Mouse (Mus musculus): Measurements from ENCODE around the gene Ptgfrn.

DNA sequence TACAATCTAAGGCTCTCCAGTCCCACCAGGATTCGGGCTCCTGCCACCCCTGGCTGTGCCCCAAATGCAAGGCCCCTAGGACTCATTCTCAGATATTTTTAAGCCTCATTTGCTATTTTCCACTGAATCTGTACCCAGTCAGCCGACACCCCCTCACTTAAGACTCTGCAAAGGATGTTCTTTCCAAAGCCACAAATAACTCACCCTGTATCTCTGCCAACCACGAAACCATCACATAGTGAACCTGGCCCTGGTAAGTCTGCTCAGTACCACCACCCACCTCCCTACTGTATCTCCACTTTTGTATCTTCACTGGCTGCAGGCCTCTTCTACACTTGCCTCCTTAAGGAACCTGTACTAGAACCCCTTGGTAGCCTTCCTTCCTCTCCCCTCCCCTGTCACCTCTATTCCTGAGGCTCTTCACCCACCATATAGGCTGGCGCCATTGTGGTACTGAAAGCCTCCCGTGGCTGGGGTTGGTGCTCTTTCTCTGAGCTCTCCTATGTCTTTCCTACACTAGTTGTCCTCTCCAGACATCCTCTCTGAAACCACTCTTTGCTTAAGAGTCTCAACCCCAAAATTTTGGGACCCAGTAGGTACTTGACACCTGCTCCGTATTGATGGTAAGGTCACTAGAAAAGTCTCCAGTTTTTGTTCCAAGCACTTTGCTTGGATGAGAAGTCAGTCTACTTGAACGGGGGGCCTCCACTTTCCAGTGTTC lies 48.1 kb downstream of the Ptgfrn start:
- TF ChIP-seq TCF12 (IDR thresholded peaks at IDR 0.05; ENCODE audit: insufficient read depth, poor library complexity, severe bottlenecking) = no peak
- TF ChIP-seq TCF3 (IDR thresholded peaks at IDR 0.05; ENCODE audit: insufficient read length, low read depth) = no peak
- no peak for TF ChIP-seq MYOD1 (IDR thresholded peaks at IDR 0.05; ENCODE audit: control insufficient read depth in 1 of 3, insufficient read length in 2 of 3, low read depth in 2 of 3)
- TF ChIP-seq MYOG (IDR thresholded peaks at IDR 0.05; ENCODE audit: control insufficient read depth in 1 of 3, insufficient read depth in 1 of 3, insufficient read length in 2 of 3, low read depth in 2 of 3) = no peak
- TF ChIP-seq POLR2A (IDR thresholded peaks at IDR 0.05; ENCODE audit: insufficient read length, low read depth) = no peak
- no peak for TF ChIP-seq POLR2AphosphoS2 (IDR thresholded peaks at IDR 0.05; ENCODE audit: insufficient read length, low read depth)
- TF ChIP-seq USF1 (IDR thresholded peaks at IDR 0.05; ENCODE audit: low read depth) = no peak
- TF ChIP-seq E2F4 (IDR thresholded peaks at IDR 0.05; ENCODE audit: insufficient read depth) = no peak
- TF ChIP-seq MAX (IDR thresholded peaks at IDR 0.05; ENCODE audit: low read depth) = no peak
- no peak for TF ChIP-seq CEBPB (IDR thresholded peaks at IDR 0.05; ENCODE audit: insufficient read depth, poor library complexity, severe bottlenecking)
- no peak for TF ChIP-seq SRF (IDR thresholded peaks at IDR 0.05; ENCODE audit: control insufficient read depth, insufficient read length, low read depth)
- no peak for TF ChIP-seq REST (IDR thresholded peaks at IDR 0.05; ENCODE audit: insufficient read depth, insufficient read length)

Measured in myocyte (in vitro differentiated cells).